Mouse (Mus musculus): ENCODE measurements around the gene Dnah2. TPM values are rescaled to one million over a fixed set of nuclear protein-coding genes. Genes with fewer than 3 reads are reported as not detected.
A peak's percentile ranks its signal among the peaks of the same experiment; 100 is the strongest.

The Dnah2 gene
- total and polyA plus RNA-seq, 3 experiments: under 0.01 to 0.03 TPM; not detected in 1

- dilution Hi-C loops (cut with MboI; ENCODE audit: extremely low pct_ligation_motif_present, extremely low pct_unique_long_range_greater_than_20kb, low sequenced_read_pairs): no loop called here
- Histone ChIP-seq H3K27me3 (replicated peaks) (peaks cover 47% of the 10 kb centered on the region), H3K4me2 (ENCODE audit: insufficient read depth, low read depth, poor library complexity, severe bottlenecking) (no peak overlapping the region), H3K4me1 (ENCODE audit: control insufficient read depth in 1 of 2, insufficient read depth in 2 of 2) (peaks cover 6 to 18% of the 10 kb centered on the region in 2 experiments), H3K79me2 (replicated peaks; ENCODE audit: control insufficient read depth, extremely low read depth, insufficient read depth, poor library complexity, severe bottlenecking) (no peaks in the 10 kb centered on the region), H3K9me3 (replicated peaks; ENCODE audit: low read length) (no peaks in the 10 kb centered on the region), H3K4me3 (replicated peaks in 1 of 3; ENCODE audit: low read depth in 2 of 3, low read length in 2 of 3, poor library complexity in 1 of 3) (no peak overlapping the region), H3K9ac (ENCODE audit: insufficient read depth, low read depth) (no peak overlapping the region), H3K27ac (ENCODE audit: insufficient read depth, low read depth) (no peak overlapping the region), H3K36me3 (replicated peaks in 1 of 2; ENCODE audit: control insufficient read depth in 1 of 2, insufficient read depth in 1 of 2, low read length in 1 of 2) (no peaks in the 10 kb centered on the region)
- TF ChIP-seq MAZ (IDR thresholded peaks at IDR 0.05; ENCODE audit: low read depth, low read length) (0 out of 2 replicates have a peak, but pooled peaks have one; percentile 32), SIN3A (IDR thresholded peaks at IDR 0.05; ENCODE audit: low read length) (no peak)
- in situ Hi-C loops (cut with MboI; ENCODE audit: low pct_ligation_motif_present, low pct_unique_long_range_greater_than_20kb, low sequenced_read_pairs): no loop called here
- DNase-seq (ENCODE audit: extremely low read depth): peak; percentile 66
Observed at GRCm38 (mm10) chr11:69428751-69429150, 120.2 kb downstream of the Dnah2 start.

- H3K4me2 ChIP-seq (ENCODE audit: insufficient read depth, low read depth, poor library complexity, severe bottlenecking): no peak overlapping the region
- no peaks in the 10 kb centered on the region for H3K79me2 ChIP-seq (replicated peaks; ENCODE audit: control insufficient read depth, extremely low read depth, insufficient read depth, poor library complexity, severe bottlenecking)
- no peak overlapping the region for H3K27ac ChIP-seq (ENCODE audit: insufficient read depth, low read depth)
- in situ Hi-C loops (cut with MboI; ENCODE audit: low pct_ligation_motif_present, low pct_unique_long_range_greater_than_20kb, low sequenced_read_pairs): no loop called here
- peaks cover 58% of the 10 kb centered on the region for H3K27me3 ChIP-seq (replicated peaks)
- peaks cover 3 to 11% of the 10 kb centered on the region in 2 experiments; a peak in 3 of 4 replicates for H3K4me1 ChIP-seq (ENCODE audit: control insufficient read depth in 1 of 2, insufficient read depth in 2 of 2)
- TF ChIP-seq SIN3A (IDR thresholded peaks at IDR 0.05; ENCODE audit: low read length) (no peak), MYC (IDR thresholded peaks at IDR 0.05; ENCODE audit: low read depth, low read length) (no peak), HCFC1 (IDR thresholded peaks at IDR 0.05; ENCODE audit: low read depth, low read length) (no peak), JUND (conservative IDR thresholded peaks at IDR 0.05; ENCODE audit: low read depth, low read length) (no peak), IRF4 (IDR thresholded peaks at IDR 0.05; ENCODE audit: low read depth, low read length) (no peak), POLR2AphosphoS2 (IDR thresholded peaks at IDR 0.05; ENCODE audit: low read depth, low read length) (no peak), E2F4 (IDR thresholded peaks at IDR 0.05; ENCODE audit: insufficient replicate concordance, low read depth, low read length) (no peak), GABPA (IDR thresholded peaks at IDR 0.05; ENCODE audit: insufficient replicate concordance, low read depth, low read length) (no peak), TBP (conservative IDR thresholded peaks at IDR 0.05; ENCODE audit: low read depth, low read length) (no peak), PAX5 (IDR thresholded peaks at IDR 0.05; ENCODE audit: low read length) (no peak), SMC3 (IDR thresholded peaks at IDR 0.05; ENCODE audit: low read depth, low read length) (no peak), ZNF384 (IDR thresholded peaks at IDR 0.05; ENCODE audit: low read depth, low read length) (no peak)
- H3K4me3 ChIP-seq (replicated peaks in 1 of 3; ENCODE audit: low read depth in 2 of 3, low read length in 2 of 3, poor library complexity in 1 of 3): no peak overlapping the region
- dilution Hi-C loops (cut with MboI; ENCODE audit: extremely low pct_ligation_motif_present, extremely low pct_unique_long_range_greater_than_20kb, low sequenced_read_pairs): no loop called here
- no peaks in the 10 kb centered on the region for H3K36me3 ChIP-seq (replicated peaks in 1 of 2; ENCODE audit: control insufficient read depth in 1 of 2, insufficient read depth in 1 of 2, low read length in 1 of 2)
- H3K9ac ChIP-seq (ENCODE audit: insufficient read depth, low read depth): no peak overlapping the region
- H3K9me3 ChIP-seq (replicated peaks; ENCODE audit: low read length): no peaks in the 10 kb centered on the region
- DNase-seq (ENCODE audit: extremely low read depth): no peak
Observed at GRCm38 (mm10) chr11:69426246-69426645, 122.7 kb downstream of the Dnah2 start.

GRCm38 (mm10) chr11:69423885-69424284 lies 125.0 kb downstream of the Dnah2 start:
- no peaks in the 10 kb centered on the region for H3K9me3 ChIP-seq (replicated peaks; ENCODE audit: low read length)
- no peak overlapping the region for H3K4me3 ChIP-seq (replicated peaks in 1 of 3; ENCODE audit: low read depth in 2 of 3, low read length in 2 of 3, poor library complexity in 1 of 3)
- DNase-seq (ENCODE audit: extremely low read depth): no peak
- peaks cover 0 to 20% of the 10 kb centered on the region in 2 experiments; a peak in 3 of 4 replicates for H3K4me1 ChIP-seq (ENCODE audit: control insufficient read depth in 1 of 2, insufficient read depth in 2 of 2)
- H3K79me2 ChIP-seq (replicated peaks; ENCODE audit: control insufficient read depth, extremely low read depth, insufficient read depth, poor library complexity, severe bottlenecking): no peaks in the 10 kb centered on the region
- H3K27ac ChIP-seq (ENCODE audit: insufficient read depth, low read depth): no peak overlapping the region
- TF ChIP-seq E2F4 (IDR thresholded peaks at IDR 0.05; ENCODE audit: insufficient replicate concordance, low read depth, low read length) (no peak), BHLHE40 (IDR thresholded peaks at IDR 0.05; ENCODE audit: low read depth, low read length) (no peak), MEF2A (IDR thresholded peaks at IDR 0.05; ENCODE audit: borderline replicate concordance, low read depth, low read length) (no peak), CHD2 (IDR thresholded peaks at IDR 0.05; ENCODE audit: low read length) (no peak), SMC3 (IDR thresholded peaks at IDR 0.05; ENCODE audit: low read depth, low read length) (no peak), MAZ (IDR thresholded peaks at IDR 0.05; ENCODE audit: low read depth, low read length) (no peak), TCF12 (IDR thresholded peaks at IDR 0.05; ENCODE audit: low read depth, low read length) (no peak), IRF4 (IDR thresholded peaks at IDR 0.05; ENCODE audit: low read depth, low read length) (no peak), MYC (IDR thresholded peaks at IDR 0.05; ENCODE audit: low read depth, low read length) (no peak), RAD21 (IDR thresholded peaks at IDR 0.05; ENCODE audit: low read depth, low read length) (no peak)
- in situ Hi-C loops (cut with MboI; ENCODE audit: low pct_ligation_motif_present, low pct_unique_long_range_greater_than_20kb, low sequenced_read_pairs) (no loop called here), dilution Hi-C loops (cut with MboI; ENCODE audit: extremely low pct_ligation_motif_present, extremely low pct_unique_long_range_greater_than_20kb, low sequenced_read_pairs) (no loop called here)
- no peak overlapping the region for H3K9ac ChIP-seq (ENCODE audit: insufficient read depth, low read depth)
- H3K36me3 ChIP-seq (replicated peaks in 1 of 2; ENCODE audit: control insufficient read depth in 1 of 2, insufficient read depth in 1 of 2, low read length in 1 of 2): no peaks in the 10 kb centered on the region
- H3K4me2 ChIP-seq (ENCODE audit: insufficient read depth, low read depth, poor library complexity, severe bottlenecking): no peak overlapping the region
- H3K27me3 ChIP-seq (replicated peaks): peaks cover 77% of the 10 kb centered on the region
